ENCODE assay signal across 18 mouse cellular contexts in genomic region chr2:174514887-174515286, GRCm38 (mm10). TPM values are rescaled to one million over a fixed set of nuclear protein-coding genes. Genes with fewer than 3 reads are reported as not detected.
DNase-seq lines count a peak whose midpoint lies in the region; ATAC-seq and TF ChIP-seq lines count a peak whose summit lies in the region.
"Had no signal": no experiment of that assay in that cellular context is flagged by ENCODE, and none has a peak within 500 bp of the region (broad histone marks: within the 10 kb centered on the region; RNA-seq: fewer than 3 reads in every experiment).

No protein-coding gene starts in this region.

- no peak for TF ChIP-seq POLR2A in heart, adult 2 months (IDR thresholded peaks at IDR 0.05; ENCODE audit: insufficient read depth, low read depth, low read length)

- H3K27ac ChIP-seq in heart, adult 2 months, result no peak overlapping the region
- no peak overlapping the region for H3K27ac ChIP-seq in neural tube, embryonic 15.5 days (replicated peaks)
- H3K27ac ChIP-seq: embryonic facial prominence, embryonic 12.5 days; forebrain, embryonic 15.5 days; hindbrain, embryonic 10.5 days; hindbrain, embryonic 15.5 days had no signal

- intact Hi-C loops in heart, adult 2 months (cut with DNase I), result no loop called here

- H3K4me2 ChIP-seq in neural tube, embryonic 15.5 days, result no peak overlapping the region
- H3K4me2 ChIP-seq: embryonic facial prominence, embryonic 12.5 days; forebrain, embryonic 15.5 days; heart, embryonic 12.5 days; hindbrain, embryonic 15.5 days had no signal

- no peak overlapping the region for H3K4me3 ChIP-seq in heart, adult 2 months
- no peak overlapping the region for H3K4me3 ChIP-seq in neural tube, embryonic 15.5 days (replicated peaks)
- H3K4me3 ChIP-seq: embryonic facial prominence, embryonic 12.5 days; forebrain, embryonic 15.5 days; heart, embryonic 12.5 days; hindbrain, embryonic 10.5 days; hindbrain, embryonic 15.5 days had no signal

- H3K27me3 ChIP-seq in heart, adult 2 months (ENCODE audit: control insufficient read depth, insufficient read depth, low read length), result no peaks in the 10 kb centered on the region
- H3K27me3 ChIP-seq in neural tube, embryonic 15.5 days (replicated peaks), result no peaks in the 10 kb centered on the region
- H3K27me3 ChIP-seq: embryonic facial prominence, embryonic 12.5 days; forebrain, embryonic 15.5 days; hindbrain, embryonic 15.5 days had no signal

- no peaks in the 10 kb centered on the region for H3K79me2 ChIP-seq in heart, adult 2 months (replicated peaks; ENCODE audit: control insufficient read depth, insufficient read depth, low read length)

- no peak overlapping the region for H3K9ac ChIP-seq in heart, adult 2 months (ENCODE audit: low read depth, low read length)
- no peak overlapping the region for H3K9ac ChIP-seq in neural tube, embryonic 15.5 days (replicated peaks)
- H3K9ac ChIP-seq: embryonic facial prominence, embryonic 12.5 days; forebrain, embryonic 15.5 days; heart, embryonic 12.5 days; hindbrain, embryonic 15.5 days had no signal

- no peaks in the 10 kb centered on the region for H3K9me3 ChIP-seq in neural tube, embryonic 15.5 days (replicated peaks)
- H3K9me3 ChIP-seq: embryonic facial prominence, embryonic 12.5 days; forebrain, embryonic 15.5 days; heart, embryonic 12.5 days; hindbrain, embryonic 10.5 days; hindbrain, embryonic 15.5 days had no signal

- H3K4me1 ChIP-seq in heart, adult 2 months (ENCODE audit: control insufficient read depth, insufficient read depth, low read length), result no peaks in the 10 kb centered on the region
- H3K4me1 ChIP-seq in neural tube, embryonic 15.5 days, result no peaks in the 10 kb centered on the region
- H3K4me1 ChIP-seq: embryonic facial prominence, embryonic 12.5 days; forebrain, embryonic 15.5 days; heart, embryonic 12.5 days; hindbrain, embryonic 10.5 days; hindbrain, embryonic 15.5 days had no signal

- H3K36me3 ChIP-seq in heart, adult 2 months (ENCODE audit: control insufficient read depth, insufficient read depth, low read length), result no peaks in the 10 kb centered on the region
- no peaks in the 10 kb centered on the region for H3K36me3 ChIP-seq in neural tube, embryonic 15.5 days
- H3K36me3 ChIP-seq: embryonic facial prominence, embryonic 12.5 days; forebrain, embryonic 15.5 days; heart, embryonic 12.5 days; hindbrain, embryonic 10.5 days; hindbrain, embryonic 15.5 days had no signal

- no peak for TF ChIP-seq CTCF in heart, adult 2 months (IDR thresholded peaks at IDR 0.05)

- DNase-seq in heart, adult 11 months, result peak; percentile 61
- no peak for DNase-seq in heart, adult 2 months
- DNase-seq in CD4-positive, CD25-positive, alpha-beta regulatory T cell, adult 2 months (ENCODE audit: low read depth, low spot score), result peak; percentile 46
- DNase-seq in brain, adult 2 months (ENCODE audit: low read depth, low spot score), result peak; percentile 18
- DNase-seq in gastrocnemius, postnatal 25 days, result no peak
- DNase-seq in urinary bladder, postnatal 36 days (ENCODE audit: low spot score in 2 of 2), result no peak
- DNase-seq: adrenal gland, adult 8-10 months; adrenal gland, postnatal 36 days; cerebellum, adult 11-12 months; cerebellum, adult 9-10 months; cerebellum, postnatal 25 days; kidney, adult 11 months had no signal

- no peak for ATAC-seq in neural tube, embryonic 15.5 days (ENCODE audit: low FRiP score)
- ATAC-seq: forebrain, embryonic 15.5 days had no signal

- 65% methylated on average over 4 of the region's 4 CpGs for WGBS in heart, adult 2 months
- 89% methylated on average over 4 of the region's 4 CpGs for WGBS in neural tube, embryonic 15.5 days

- no peak for TF ChIP-seq EP300 in heart, adult 2 months (IDR thresholded peaks at IDR 0.05; ENCODE audit: insufficient read depth, low read depth, low read length)

RNA-seq across cellular contexts. Expression of gene Prelid3b, which starts 42.0 kb away (rescaled TPM):
- 10 to 100 TPM; 53.1 to 57.8 TPM for total RNA-seq in heart, adult 2 months (2021)
- 58.8 and 87.6 TPM in 2 replicates for polyA plus RNA-seq in heart, adult 2 months (2012; rRNA removed)
- polyA plus RNA-seq in neural tube, embryonic 15.5 days (2015; fragmentation: Nextera tagmentation; extraction: Ambion mirVana), result 110 and 112 TPM in 2 replicates
- total RNA-seq in gastrocnemius, postnatal 25 days (2021), result 10 to 100 TPM; 51.4 to 52.9 TPM

RNA-seq across cellular contexts. Expression of gene Atp5e, which starts 51.0 kb away (rescaled TPM):
- 1,000 to 10,000 TPM; 1,426 to 1,687 TPM for total RNA-seq in heart, adult 2 months (2021)
- polyA plus RNA-seq in heart, adult 2 months (2012; rRNA removed), result 969 and 1,190 TPM in 2 replicates
- 758 and 902 TPM in 2 replicates for polyA plus RNA-seq in neural tube, embryonic 15.5 days (2015; fragmentation: Nextera tagmentation; extraction: Ambion mirVana)
- 1,000 to 10,000 TPM; 1,235 to 1,264 TPM for total RNA-seq in gastrocnemius, postnatal 25 days (2021)

Comparison
In these comparisons a context has a peak if more than half of its experiments do, and no peak if none do; other contexts are left out.
1. DNase-seq: peak in heart, adult 11 months (single experiment), CD4-positive, CD25-positive, alpha-beta regulatory T cell, adult 2 months (single experiment) and brain, adult 2 months (single experiment); none in heart, adult 2 months (0 of 2), gastrocnemius, postnatal 25 days (single experiment) and urinary bladder, postnatal 36 days (0 of 2).